Mouse (Mus musculus) adipocyte (in vitro differentiated cells): ENCODE results near the gene Cnfn.

Experiments used
- DNase-seq: peaks from one replicate; pipeline ENCODE4 v3.0.0-alpha.2; 2016; ENCODE audit warnings: low spot score

Cnfn gene

GRCm38 (mm10) chr7:25390054-25390770 is 20.7 kb upstream of the Cnfn start:
- peak; percentile 97 for DNase-seq

- peak; percentile 41 for DNase-seq
Observed at GRCm38 (mm10) chr7:25388916-25389315, 19.4 kb upstream of the Cnfn start.

GRCm38 (mm10) chr7:25387811-25388440 is 18.4 kb upstream of the Cnfn start:
- DNase-seq, result peak; percentile 52

- peak; percentile 87 for DNase-seq
Observed at GRCm38 (mm10) chr7:25385850-25386555, 16.5 kb upstream of the Cnfn start.

- DNase-seq, result peak; percentile 24
Observed at GRCm38 (mm10) chr7:25385259-25385658, 15.7 kb upstream of the Cnfn start.

GRCm38 (mm10) chr7:25384818-25385217 is 15.3 kb upstream of the Cnfn start:
- no peak for DNase-seq

GRCm38 (mm10) chr7:25384318-25384717 is 14.8 kb upstream of the Cnfn start:
- DNase-seq, result peak; percentile 25

GRCm38 (mm10) chr7:25383891-25384290 is 14.4 kb upstream of the Cnfn start:
- peak; percentile 29 for DNase-seq

- DNase-seq, result peak; percentile 19
Observed at GRCm38 (mm10) chr7:25383385-25383784, 13.9 kb upstream of the Cnfn start.

GRCm38 (mm10) chr7:25382541-25382940 is 13.0 kb upstream of the Cnfn start:
- DNase-seq, result no peak

- DNase-seq, result no peak
Observed at GRCm38 (mm10) chr7:25381284-25381680, 11.8 kb upstream of the Cnfn start.

GRCm38 (mm10) chr7:25380392-25381283 is 11.1 kb upstream of the Cnfn start:
- DNase-seq, result peak; percentile 34

GRCm38 (mm10) chr7:25379551-25380351 is 10.2 kb upstream of the Cnfn start:
- DNase-seq, result no peak

GRCm38 (mm10) chr7:25378181-25379100 is 8.9 kb upstream of the Cnfn start:
- DNase-seq, result peak; percentile 88

- DNase-seq, result peak; percentile 76
Observed at GRCm38 (mm10) chr7:25377100-25377700, 7.7 kb upstream of the Cnfn start.

- peak; percentile 79 for DNase-seq
Observed at GRCm38 (mm10) chr7:25376556-25376955, 7.0 kb upstream of the Cnfn start.

GRCm38 (mm10) chr7:25372441-25372840 is 2.9 kb upstream of the Cnfn start:
- peak; percentile 31 for DNase-seq

- DNase-seq, result no peak
Observed at GRCm38 (mm10) chr7:25368333-25368732, 1.2 kb downstream of the Cnfn start.

- DNase-seq, result no peak
Observed at GRCm38 (mm10) chr7:25367632-25368293, 1.8 kb downstream of the Cnfn start.
